Mouse (Mus musculus) activated CD4-positive, CD25-positive, alpha-beta regulatory T cell, adult 9 weeks (primary cell): ENCODE results near the gene Sgms1. TPM values are rescaled to one million over a fixed set of nuclear protein-coding genes. Genes with fewer than 3 reads are reported as not detected.

Experiments
- polyA plus RNA-seq: library from polyadenylated mRNA; unstranded; fragments of 100-300 nt; shearing (Covaris generic); gene quantifications from one replicate; pipeline ENCODE4 v1.2.1, GENCODE M21; 2017

The Sgms1 gene
- 39.4 TPM for polyA plus RNA-seq

DNA sequence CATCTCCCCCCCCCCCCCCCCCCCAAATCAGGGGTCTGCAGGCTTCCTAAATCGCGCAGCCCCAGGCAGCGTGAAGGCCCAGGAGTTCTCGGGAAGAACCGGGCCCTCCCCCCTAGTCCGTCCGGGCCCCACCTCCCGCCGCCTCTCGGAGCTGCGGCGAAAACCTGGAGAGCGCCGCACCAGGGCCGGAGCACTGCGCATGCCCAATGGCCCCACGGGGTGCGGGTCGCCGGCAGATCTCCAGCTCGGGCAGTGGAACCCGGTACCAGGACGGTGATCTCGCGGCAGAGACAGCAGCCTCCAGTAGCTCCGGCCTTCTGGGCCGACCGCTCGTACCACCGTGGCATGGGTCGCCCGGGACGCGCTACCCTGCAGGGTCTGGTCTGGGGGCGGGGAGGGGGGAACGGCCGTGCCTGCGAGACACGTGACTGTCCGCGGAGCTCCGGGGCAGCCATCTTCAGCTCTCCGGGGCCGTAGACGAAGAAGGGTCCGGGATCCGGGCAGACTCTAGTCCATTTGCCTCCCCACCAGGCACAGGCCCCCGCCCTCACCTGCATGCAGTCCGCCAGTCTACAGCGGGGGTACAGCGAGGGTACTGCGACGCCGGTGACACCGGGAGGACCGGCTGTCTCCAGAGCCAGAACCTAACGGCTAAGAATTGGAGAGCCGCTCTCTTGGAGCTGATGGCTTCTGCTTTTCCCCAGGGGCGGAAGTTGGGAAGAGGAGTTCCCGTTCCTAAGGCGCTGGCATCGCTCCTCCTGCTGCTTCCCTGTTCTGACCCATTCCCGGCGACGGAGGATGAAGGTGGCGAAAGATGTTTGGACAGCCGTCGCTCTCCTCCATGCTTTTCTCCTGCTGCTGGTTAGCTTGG is at the start of gene Sgms1:
Gene Sgms1 (minus strand): TSS at position 714 of the 871 bp plus-strand sequence.

GRCm38 (mm10) chr19:32107771-32108306 is 281.7 kb downstream of the Sgms1 start, which contains the start of gene Asah2:
Asah2 (minus strand) TSS chr19:32108211.

Other genes starting within 250 kb of the Sgms1 start
- 323 TPM for gene Rpl9-ps6, start 76.9 kb upstream of the Sgms1 start, polyA plus RNA-seq
- gene Minpp1, start 96.1 kb upstream of the Sgms1 start, polyA plus RNA-seq, result 9.2 TPM
- gene Papss2, start 206.1 kb upstream of the Sgms1 start, polyA plus RNA-seq, result 0.12 TPM